In genomic region chr14:18356442-18356841, GRCm38 (mm10) we compare ENCODE assay signal across 22 mouse cellular contexts. TPM values are rescaled to one million over a fixed set of nuclear protein-coding genes. Genes with fewer than 3 reads are reported as not detected.
DNase-seq lines count a peak whose midpoint lies in the region; ATAC-seq and TF ChIP-seq lines count a peak whose summit lies in the region.
"Had no signal": no experiment of that assay in that cellular context is flagged by ENCODE, and none has a peak within 500 bp of the region (broad histone marks: within the 10 kb centered on the region; RNA-seq: fewer than 3 reads in every experiment).

No protein-coding gene starts in this region.

- H3K4me2 ChIP-seq in forebrain, postnatal 0 days (ENCODE audit: low read depth), result no peak overlapping the region
- H3K4me2 ChIP-seq in forebrain, embryonic 15.5 days (replicated peaks), result no peak overlapping the region
- no peak overlapping the region for H3K4me2 ChIP-seq in lung, embryonic 16.5 days (ENCODE audit: low read depth, low read length)
- H3K4me2 ChIP-seq in hindbrain, embryonic 16.5 days (ENCODE audit: low read length), result no peak overlapping the region
- H3K4me2 ChIP-seq: forebrain, embryonic 13.5 days; heart, embryonic 15.5 days; liver, embryonic 15.5 days; lung, embryonic 15.5 days had no signal

- no peaks in the 10 kb centered on the region for H3K9me3 ChIP-seq in forebrain, postnatal 0 days (ENCODE audit: low read length)
- no peaks in the 10 kb centered on the region for H3K9me3 ChIP-seq in forebrain, embryonic 15.5 days
- H3K9me3 ChIP-seq in lung, embryonic 16.5 days (ENCODE audit: control insufficient read depth, low read length), result no peaks in the 10 kb centered on the region
- no peaks in the 10 kb centered on the region for H3K9me3 ChIP-seq in hindbrain, embryonic 16.5 days (ENCODE audit: control insufficient read depth, low read length)
- H3K9me3 ChIP-seq: forebrain, embryonic 13.5 days; heart, embryonic 15.5 days; hindbrain, embryonic 10.5 days; limb, embryonic 10.5 days; liver, embryonic 15.5 days; lung, embryonic 15.5 days had no signal

- DNase-seq in forebrain, postnatal 0 days, result no peak
- no peak for DNase-seq in lung, postnatal 14 days
- peak; percentile 86 to 92 for DNase-seq in cerebellum, adult 2 months
- DNase-seq in cerebellum, postnatal 25 days, result peak; percentile 83 to 85
- DNase-seq in kidney, adult 9 months, result no peak
- DNase-seq: adrenal gland, postnatal 25 days; gastrocnemius, postnatal 25 days; kidney, postnatal 4 days; layer of hippocampus, adult 9-11 months; liver; midbrain, embryonic 14.5 days had no signal

- 49% methylated on average over 2 of the region's 2 CpGs for WGBS in forebrain, postnatal 0 days
- WGBS in forebrain, embryonic 15.5 days, result 54% methylated on average over 2 of the region's 2 CpGs
- 61% methylated on average over 2 of the region's 2 CpGs for WGBS in lung, embryonic 16.5 days
- 6% methylated on average over 2 of the region's 2 CpGs for WGBS in cerebellum, adult 2 months
- 61% methylated on average over 2 of the region's 2 CpGs for WGBS in hindbrain, embryonic 16.5 days

- H3K27ac ChIP-seq in forebrain, postnatal 0 days (ENCODE audit: low read depth, low read length), result no peak overlapping the region
- H3K27ac ChIP-seq in forebrain, embryonic 15.5 days (replicated peaks), result no peak overlapping the region
- peak overlapping the region; percentile 19; the same call in 1 of the 2 replicates for H3K27ac ChIP-seq in lung, embryonic 16.5 days (ENCODE audit: low read length)
- H3K27ac ChIP-seq in cerebellum, adult 2 months (ENCODE audit: insufficient read depth, low read length), result peak overlapping the region; percentile 65; the same call in 1 of the 2 replicates
- no peak overlapping the region for H3K27ac ChIP-seq in hindbrain, embryonic 16.5 days (ENCODE audit: low read depth, low read length)
- H3K27ac ChIP-seq: forebrain, embryonic 13.5 days; heart, embryonic 15.5 days; hindbrain, embryonic 10.5 days; left cerebral cortex, adult 2 months; limb, embryonic 10.5 days; liver, embryonic 15.5 days; lung, embryonic 15.5 days had no signal

- TF ChIP-seq CTCF in forebrain, postnatal 0 days (IDR thresholded peaks at IDR 0.05; ENCODE audit: low read depth), result no peak
- TF ChIP-seq CTCF in cerebellum, adult 2 months (IDR thresholded peaks at IDR 0.05; ENCODE audit: borderline replicate concordance, insufficient read depth, low read depth, low read length), result no peak

- TF ChIP-seq POLR2A in cerebellum, adult 2 months (IDR thresholded peaks at IDR 0.05; ENCODE audit: borderline replicate concordance, insufficient read depth, low read length), result no peak

- no peak overlapping the region for H3K9ac ChIP-seq in forebrain, postnatal 0 days
- no peak overlapping the region for H3K9ac ChIP-seq in forebrain, embryonic 15.5 days (replicated peaks)
- H3K9ac ChIP-seq in lung, embryonic 16.5 days (ENCODE audit: low read length), result no peak overlapping the region
- H3K9ac ChIP-seq in hindbrain, embryonic 16.5 days (ENCODE audit: low read depth, low read length), result no peak overlapping the region
- H3K9ac ChIP-seq: forebrain, embryonic 13.5 days; heart, embryonic 15.5 days; liver, embryonic 15.5 days; lung, embryonic 15.5 days had no signal

- no peaks in the 10 kb centered on the region for H3K36me3 ChIP-seq in forebrain, postnatal 0 days (ENCODE audit: insufficient read depth)
- H3K36me3 ChIP-seq in forebrain, embryonic 15.5 days, result no peaks in the 10 kb centered on the region
- H3K36me3 ChIP-seq in lung, embryonic 16.5 days (ENCODE audit: control insufficient read depth, insufficient read depth, low read length), result no peaks in the 10 kb centered on the region
- H3K36me3 ChIP-seq in hindbrain, embryonic 16.5 days (ENCODE audit: control insufficient read depth, insufficient read depth, low read length), result no peaks in the 10 kb centered on the region
- H3K36me3 ChIP-seq: heart, embryonic 15.5 days; hindbrain, embryonic 10.5 days; limb, embryonic 10.5 days; liver, embryonic 15.5 days; lung, embryonic 15.5 days had no signal

- H3K4me3 ChIP-seq in forebrain, postnatal 0 days (ENCODE audit: low read depth, low read length), result no peak overlapping the region
- no peak overlapping the region for H3K4me3 ChIP-seq in forebrain, embryonic 15.5 days
- H3K4me3 ChIP-seq in lung, embryonic 16.5 days (ENCODE audit: low read length), result no peak overlapping the region
- H3K4me3 ChIP-seq in cerebellum, adult 2 months (replicated peaks; ENCODE audit: insufficient read depth, low read depth, low read length), result no peak overlapping the region
- H3K4me3 ChIP-seq in hindbrain, embryonic 16.5 days (ENCODE audit: low read length), result no peak overlapping the region
- H3K4me3 ChIP-seq: forebrain, embryonic 13.5 days; heart, embryonic 15.5 days; hindbrain, embryonic 10.5 days; left cerebral cortex, adult 2 months; limb, embryonic 10.5 days; liver, embryonic 15.5 days; lung, embryonic 15.5 days had no signal

- no peaks in the 10 kb centered on the region for H3K4me1 ChIP-seq in forebrain, postnatal 0 days (ENCODE audit: insufficient read depth)
- H3K4me1 ChIP-seq in forebrain, embryonic 15.5 days, result no peaks in the 10 kb centered on the region
- H3K4me1 ChIP-seq in lung, embryonic 16.5 days (replicated peaks; ENCODE audit: control insufficient read depth, insufficient read depth, low read length), result no peaks in the 10 kb centered on the region; the same call in 1 of the 2 replicates
- peaks cover 13% of the 10 kb centered on the region for H3K4me1 ChIP-seq in cerebellum, adult 2 months (ENCODE audit: control insufficient read depth, insufficient read depth, low read length)
- H3K4me1 ChIP-seq in hindbrain, embryonic 16.5 days (ENCODE audit: control insufficient read depth, insufficient read depth, low read depth, low read length), result no peaks in the 10 kb centered on the region
- H3K4me1 ChIP-seq: forebrain, embryonic 13.5 days; hindbrain, embryonic 10.5 days; limb, embryonic 10.5 days; liver, embryonic 15.5 days; lung, embryonic 15.5 days had no signal

- H3K27me3 ChIP-seq in forebrain, postnatal 0 days (ENCODE audit: insufficient read depth, low read length), result no peaks in the 10 kb centered on the region
- no peaks in the 10 kb centered on the region for H3K27me3 ChIP-seq in forebrain, embryonic 15.5 days
- no peaks in the 10 kb centered on the region for H3K27me3 ChIP-seq in lung, embryonic 16.5 days (ENCODE audit: control insufficient read depth, insufficient read depth, low read depth, low read length)
- H3K27me3 ChIP-seq in cerebellum, adult 2 months (ENCODE audit: control insufficient read depth, insufficient read depth, low read length), result no peaks in the 10 kb centered on the region
- H3K27me3 ChIP-seq in hindbrain, embryonic 16.5 days (replicated peaks; ENCODE audit: control insufficient read depth, insufficient read depth, low read length), result no peaks in the 10 kb centered on the region
- H3K27me3 ChIP-seq: forebrain, embryonic 13.5 days; heart, embryonic 15.5 days; liver, embryonic 15.5 days; lung, embryonic 15.5 days had no signal

- peak; percentile 29; the same call in 1 of the 2 replicates for ATAC-seq in forebrain, postnatal 0 days
- ATAC-seq in forebrain, embryonic 15.5 days (replicated peaks), result no peak
- ATAC-seq in lung, embryonic 16.5 days (ENCODE audit: low read depth), result no peak
- no peak for ATAC-seq in hindbrain, embryonic 16.5 days
- ATAC-seq: forebrain, embryonic 13.5 days; intestine, postnatal 0 days had no signal

RNA-seq across cellular contexts. Expression of gene Ube2e1, which starts 24.8 kb away (rescaled TPM):
- 49.7 and 59.9 TPM in 2 replicates for total RNA-seq in forebrain, postnatal 0 days (2014; rRNA removed)
- 144 and 158 TPM in 2 replicates for polyA plus RNA-seq in forebrain, postnatal 0 days (2015; fragmentation: Nextera tagmentation; extraction: Ambion mirVana)
- 200 and 214 TPM in 2 replicates for polyA plus RNA-seq in forebrain, embryonic 15.5 days (2015; fragmentation: Nextera tagmentation; extraction: Ambion mirVana)
- 117 and 122 TPM in 2 replicates for polyA plus RNA-seq in lung, embryonic 16.5 days (2015; fragmentation: Nextera tagmentation; extraction: Ambion mirVana)
- 101 and 105 TPM in 2 replicates for polyA plus RNA-seq in cerebellum, adult 2 months (2012; rRNA removed)
- polyA plus RNA-seq in hindbrain, embryonic 16.5 days (2015; fragmentation: Nextera tagmentation; extraction: Ambion mirVana), result 194 and 201 TPM in 2 replicates

Comparison
In these comparisons a context has a peak if more than half of its experiments do, and no peak if none do; other contexts are left out.
1. DNase-seq: peak in cerebellum, adult 2 months (2 of 2) and cerebellum, postnatal 25 days (2 of 2); none in forebrain, postnatal 0 days (single experiment), lung, postnatal 14 days (single experiment) and kidney, adult 9 months (single experiment).
2. H3K27ac ChIP-seq: peak in lung, embryonic 16.5 days (single experiment) and cerebellum, adult 2 months (single experiment); none in forebrain, postnatal 0 days (single experiment), forebrain, embryonic 15.5 days (single experiment) and hindbrain, embryonic 16.5 days (single experiment).